Mouse (Mus musculus) hindbrain, embryonic 16.5 days (tissue): ENCODE data around the gene Nlrp9c. TPM values are rescaled to one million over a fixed set of nuclear protein-coding genes. Genes with fewer than 3 reads are reported as not detected.
"Not testable (repeated sequence)": the region's sequence is repeated elsewhere in the genome, so short reads cannot be mapped to it uniquely, and the experiment has no call there.

Experiments used
- ATAC-seq: fragments of 200-750 bp; cut with Nextera tagmentation; 2 replicates; pipeline ENCODE4 v1.8.0; 2017; ENCODE audit warnings: moderate TSS enrichment, moderate library complexity
- H3K27ac ChIP-seq: fragments of 300-500 bp; sonication (generic); 2 replicates; pipeline ENCODE4 v1.5.1; 2014; ENCODE audit warnings: low read depth, mild to moderate bottlenecking, control low read depth, low read length, moderate library complexity
- H3K27me3 ChIP-seq: fragments of 300-500 bp; sonication (generic); replicated peaks from 2 replicates; pipeline ENCODE4 v1.6.1; 2014; ENCODE audit warnings: low read length; ENCODE audit not compliant: control insufficient read depth, insufficient read depth
- H3K36me3 ChIP-seq: fragments of 300-500 bp; sonication (generic); 2 replicates; pipeline ENCODE4 v1.6.1; 2014; ENCODE audit warnings: mild to moderate bottlenecking, low read length, moderate library complexity, mixed read lengths; ENCODE audit not compliant: control insufficient read depth, insufficient read depth
- H3K4me1 ChIP-seq: fragments of 300-500 bp; sonication (generic); 2 replicates; pipeline ENCODE4 v1.6.1; 2014; ENCODE audit warnings: low read depth, low read length; ENCODE audit not compliant: control insufficient read depth, insufficient read depth
- H3K4me2 ChIP-seq: fragments of 300-500 bp; sonication (generic); 2 replicates; pipeline ENCODE4 v1.6.1; 2014; ENCODE audit warnings: mild to moderate bottlenecking, low read length, control low read depth, moderate library complexity
- H3K4me3 ChIP-seq: fragments of 300-500 bp; sonication (generic); 2 replicates; pipeline ENCODE4 v1.5.1; 2014; ENCODE audit warnings: mild to moderate bottlenecking, low read length, control low read depth, moderate library complexity
- H3K9ac ChIP-seq: fragments of 300-500 bp; sonication (generic); 2 replicates; pipeline ENCODE4 v1.6.1; 2014; ENCODE audit warnings: low read depth, mild to moderate bottlenecking, control low read depth, low read length, moderate library complexity
- H3K9me3 ChIP-seq: fragments of 300-500 bp; sonication (generic); 2 replicates; pipeline ENCODE4 v1.6.1; 2014; ENCODE audit warnings: mild to moderate bottlenecking, low read length, moderate library complexity; ENCODE audit not compliant: control insufficient read depth
- WGBS: fragments of 180-500 bp; shearing (Covaris S2); extraction: QIAGEN DNeasy Blood & Tissue Kit; methylation state at CpG from one replicate; pipeline ENCODE4 v1.1.7; 2014; 5-methylcytosine and 5-hydroxymethylcytosine counted together
- polyA plus RNA-seq: library from polyadenylated mRNA; unstranded; fragments of >200 nt; fragmentation: Nextera tagmentation; extraction: Ambion mirVana; gene quantifications from 2 replicates; pipeline ENCODE4 v1.2.1, GENCODE M21; 2015

The Nlrp9c gene
- polyA plus RNA-seq = not detected in 2 replicates

GRCm38 (mm10) chr7:26403600-26403999 is at the start of gene Nlrp9c:
Gene Nlrp9c (minus strand): TSS chr7:26403700.
- H3K36me3 ChIP-seq, H3K4me1 ChIP-seq, ATAC-seq, H3K9me3 ChIP-seq, H3K9ac ChIP-seq, H3K4me3 ChIP-seq, H3K27ac ChIP-seq, H3K27me3 ChIP-seq, H3K4me2 ChIP-seq: not testable (repeated sequence)
- WGBS = 87% methylated on average over 2 of the region's 2 CpGs

DNA sequence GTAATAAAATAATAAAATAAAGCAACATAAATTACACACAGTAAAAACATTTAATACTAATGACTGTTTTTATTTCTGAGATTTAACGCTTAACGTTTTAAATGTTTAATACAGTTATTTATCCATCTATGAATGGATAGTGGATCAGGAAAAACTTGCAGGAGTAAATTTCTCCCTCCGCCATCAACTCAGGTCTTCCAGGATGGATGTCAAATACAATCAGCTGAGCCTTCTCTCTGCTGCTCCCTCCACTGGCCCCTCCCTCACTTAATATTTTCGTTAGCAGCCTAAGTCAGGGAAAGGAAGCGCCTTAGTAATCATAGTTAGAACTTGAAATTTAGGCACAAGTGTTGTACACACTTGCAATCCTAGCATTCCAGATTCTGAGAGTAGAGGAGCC is 31.3 kb upstream of the Nlrp9c start, which contains the start of gene Nlrp4a:
TSS of gene Nlrp4a (plus strand) at position 301 of the 400 bp plus-strand sequence.
- ATAC-seq = no peak
- H3K9ac ChIP-seq = no peak within 1 kb of the TSS
- no peak within 1 kb of the TSS for H3K27ac ChIP-seq
- no peaks in the 10 kb centered on the region for H3K36me3 ChIP-seq
- H3K27me3 ChIP-seq = no peaks in the 10 kb centered on the region
- peaks cover 2% of the 10 kb centered on the region; the same call in 1 of the 2 replicates for H3K9me3 ChIP-seq
- H3K4me2 ChIP-seq = no peak within 1 kb of the TSS
- no peak within 1 kb of the TSS for H3K4me3 ChIP-seq
- H3K4me1 ChIP-seq = no peaks in the 10 kb centered on the region
- 84% methylated on average over 5 of the region's 5 CpGs for WGBS

DNA sequence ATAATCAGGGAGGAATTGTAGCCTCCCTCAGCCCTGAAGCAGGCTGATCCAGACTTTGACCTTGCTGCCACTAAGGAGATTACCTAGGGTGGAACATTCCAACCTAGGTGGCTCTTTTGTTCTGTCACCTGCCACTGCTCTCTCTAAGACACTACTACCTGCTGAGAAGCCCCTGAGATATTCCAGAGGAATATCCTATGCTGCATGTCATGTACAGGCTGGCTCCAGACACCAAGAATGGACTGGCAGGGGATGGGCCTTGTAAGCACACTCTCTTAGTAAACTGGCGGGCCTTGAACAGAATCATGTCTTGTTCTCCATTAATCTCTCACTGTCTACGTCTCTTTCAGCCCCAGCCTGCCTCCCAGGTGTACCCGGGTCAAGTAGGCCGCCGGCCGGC is 11.7 kb downstream of the Nlrp9c start:
- H3K9me3 ChIP-seq, H3K27ac ChIP-seq, H3K9ac ChIP-seq, H3K4me1 ChIP-seq, H3K27me3 ChIP-seq, H3K36me3 ChIP-seq, ATAC-seq, H3K4me3 ChIP-seq, H3K4me2 ChIP-seq: not testable (repeated sequence)
- WGBS = 89% methylated on average over 6 of the region's 6 CpGs

DNA sequence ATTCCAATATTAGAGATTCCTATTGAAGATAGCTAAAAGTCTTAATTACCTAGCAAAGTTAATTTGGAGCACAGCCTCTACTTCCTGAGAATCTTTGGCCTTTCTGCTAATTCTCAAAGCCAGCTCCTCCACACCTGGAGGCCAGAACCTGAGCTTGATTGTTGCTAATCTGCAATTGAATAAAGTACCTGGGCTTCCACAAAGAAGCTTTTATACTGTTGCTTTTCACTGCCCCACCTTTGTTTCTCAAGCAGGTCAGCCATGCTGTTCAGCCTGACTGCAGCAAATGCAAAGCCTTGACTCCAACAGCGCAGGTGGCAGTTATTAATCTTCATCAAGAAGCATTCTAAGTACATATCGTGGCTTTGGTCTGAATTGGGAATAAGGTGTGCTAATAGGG is 12.4 kb downstream of the Nlrp9c start:
- H3K36me3 ChIP-seq, H3K4me2 ChIP-seq, H3K9ac ChIP-seq, H3K4me3 ChIP-seq, H3K4me1 ChIP-seq, H3K27ac ChIP-seq, H3K27me3 ChIP-seq, ATAC-seq, H3K9me3 ChIP-seq: not testable (repeated sequence)
- 83% methylated on average over 2 of the region's 2 CpGs for WGBS

DNA sequence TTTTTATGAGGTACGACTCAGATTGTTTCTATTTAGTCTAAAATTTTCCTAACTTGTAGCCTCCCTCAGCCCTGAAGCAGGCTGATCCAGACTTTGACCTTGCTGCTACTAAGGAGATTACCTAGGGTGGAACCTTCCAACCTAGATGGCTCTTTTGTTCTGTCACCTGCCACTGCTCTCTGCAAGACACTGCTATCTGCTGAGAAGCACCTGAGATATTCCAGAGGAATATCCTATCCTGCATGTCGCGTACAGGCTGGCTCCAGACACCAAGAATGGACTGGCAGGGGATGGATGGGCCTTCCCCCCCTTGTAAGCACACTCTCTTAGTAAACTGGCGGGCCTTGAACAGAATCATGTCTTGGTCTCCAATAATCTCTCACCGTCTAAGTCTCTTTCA is 16.8 kb downstream of the Nlrp9c start:
- H3K4me2 ChIP-seq, H3K9ac ChIP-seq, ATAC-seq, H3K9me3 ChIP-seq, H3K27me3 ChIP-seq, H3K4me3 ChIP-seq, H3K36me3 ChIP-seq, H3K27ac ChIP-seq, H3K4me1 ChIP-seq: not testable (repeated sequence)
- 86% methylated on average over 5 of the region's 5 CpGs for WGBS

GRCm38 (mm10) chr7:26380807-26381206 is 22.7 kb downstream of the Nlrp9c start:
- peaks cover 8% of the 10 kb centered on the region for H3K9me3 ChIP-seq
- no peak overlapping the region for H3K9ac ChIP-seq
- H3K27ac ChIP-seq = no peak overlapping the region
- no peak overlapping the region for H3K4me2 ChIP-seq
- no peak overlapping the region for H3K4me3 ChIP-seq
- no peaks in the 10 kb centered on the region for H3K36me3 ChIP-seq
- H3K27me3 ChIP-seq = no peaks in the 10 kb centered on the region
- 95% methylated on average over 1 of the region's 1 CpGs for WGBS
- H3K4me1 ChIP-seq = no peaks in the 10 kb centered on the region
- no peak for ATAC-seq

DNA sequence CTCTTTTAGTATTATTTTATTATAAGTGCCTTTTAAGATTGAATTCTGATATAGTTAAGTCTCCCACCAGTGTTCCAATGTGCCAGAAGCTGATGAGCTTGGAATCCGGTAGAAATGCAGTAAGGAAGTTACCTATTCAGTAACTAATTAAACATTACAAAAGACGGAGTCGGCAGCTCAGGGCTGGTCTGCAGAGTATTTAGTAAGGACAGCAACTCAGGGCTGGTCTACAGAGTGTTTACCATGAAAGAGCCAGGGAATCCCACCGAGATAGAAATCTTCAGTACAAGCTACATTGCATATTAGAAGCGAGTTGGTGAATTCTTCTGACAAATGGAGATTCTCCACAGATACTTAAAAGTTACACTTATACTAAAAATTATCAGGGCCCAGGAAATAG is 30.3 kb downstream of the Nlrp9c start:
- H3K27me3 ChIP-seq, H3K4me1 ChIP-seq, H3K36me3 ChIP-seq, ATAC-seq, H3K4me3 ChIP-seq, H3K27ac ChIP-seq, H3K9ac ChIP-seq, H3K9me3 ChIP-seq, H3K4me2 ChIP-seq: not testable (repeated sequence)
- WGBS = 88% methylated on average over 5 of the region's 5 CpGs

GRCm38 (mm10) chr7:26356719-26357118 is 46.8 kb downstream of the Nlrp9c start:
- H3K27ac ChIP-seq, H3K9ac ChIP-seq, H3K4me2 ChIP-seq, H3K36me3 ChIP-seq, H3K4me3 ChIP-seq, H3K9me3 ChIP-seq, H3K27me3 ChIP-seq, H3K4me1 ChIP-seq, ATAC-seq: not testable (repeated sequence)
- WGBS = 88% methylated on average over 4 of the region's 6 CpGs

- not testable (repeated sequence) for H3K4me3 ChIP-seq, H3K4me2 ChIP-seq, H3K9me3 ChIP-seq, H3K9ac ChIP-seq, H3K27ac ChIP-seq, H3K27me3 ChIP-seq, H3K36me3 ChIP-seq, H3K4me1 ChIP-seq, ATAC-seq
- 79% methylated on average over 2 of the region's 3 CpGs for WGBS
These were observed 51.2 kb downstream of the Nlrp9c start for GRCm38 (mm10) chr7:26352258-26352657.

DNA sequence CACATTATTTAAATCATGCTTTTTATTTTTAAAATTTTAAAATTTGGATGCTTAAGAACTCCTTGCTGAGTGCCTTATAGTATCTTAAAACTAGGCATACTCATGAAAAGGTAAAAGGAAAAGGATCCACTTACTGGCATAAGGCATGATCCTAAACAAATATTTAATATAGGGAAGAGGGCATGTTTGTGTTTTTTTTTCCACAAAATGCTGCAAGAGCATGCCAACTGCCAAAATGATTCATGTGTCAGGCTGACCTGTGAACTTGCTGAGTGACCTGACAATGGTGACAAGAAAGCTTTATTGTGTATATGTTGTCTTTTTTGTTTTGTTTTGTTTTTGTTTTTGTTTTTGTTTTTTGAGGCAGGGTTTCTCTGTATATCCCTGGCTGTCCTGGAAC is 53.3 kb downstream of the Nlrp9c start:
- H3K36me3 ChIP-seq, ATAC-seq, H3K27ac ChIP-seq, H3K4me3 ChIP-seq, H3K4me2 ChIP-seq, H3K27me3 ChIP-seq, H3K9me3 ChIP-seq, H3K4me1 ChIP-seq, H3K9ac ChIP-seq: not testable (repeated sequence)
